Mouse (Mus musculus) large intestine, adult 2 months (tissue): ENCODE measurements around the gene Npnt. TPM values are rescaled to one million over a fixed set of nuclear protein-coding genes. Genes with fewer than 3 reads are reported as not detected.
A peak's percentile ranks its signal among the peaks of the same experiment; 100 is the strongest.

ENCODE experiments used
- DNase-seq: peaks from one replicate; pipeline ENCODE4 v3.0.0-alpha.2; 2012; ENCODE audit warnings: low read depth, low spot score
- WGBS: fragments of 180-500 bp; shearing (Covaris S2); methylation state at CpG from one replicate; pipeline ENCODE4 v1.1.7; 2018; 5-methylcytosine and 5-hydroxymethylcytosine counted together
- polyA plus RNA-seq: library from polyadenylated mRNA; depleted of rRNA; stranded (reverse); fragments of >200 nt; gene quantifications from 2 replicates; pipeline ENCODE4 v1.2.3, GENCODE M21; 2012; rRNA removed

Gene Npnt
- 11.8 and 28.4 TPM in 2 replicates for polyA plus RNA-seq

GRCm38 (mm10) chr3:132949791-132950528 is at the start of gene Npnt:
TSS of gene Npnt (minus strand) at chr3:132950291.
- under 1% methylated on average over 72 of the region's 82 CpGs for WGBS
- no peak for DNase-seq

GRCm38 (mm10) chr3:132996299-132996698 is 46.2 kb upstream of the Npnt start:
- no peak for DNase-seq
- 85% methylated on average over 9 of the region's 9 CpGs for WGBS

GRCm38 (mm10) chr3:132995904-132996267 is 45.8 kb upstream of the Npnt start:
- WGBS, result 71% methylated on average over 3 of the region's 3 CpGs
- no peak for DNase-seq

- WGBS, result 72% methylated on average over 7 of the region's 7 CpGs
- no peak for DNase-seq
Observed at GRCm38 (mm10) chr3:132995172-132995903, 45.2 kb upstream of the Npnt start.

GRCm38 (mm10) chr3:132986188-132986587 is 36.1 kb upstream of the Npnt start:
- WGBS, result 84% methylated on average over 5 of the region's 5 CpGs
- no peak for DNase-seq

- peak; percentile 14 for DNase-seq
Observed at GRCm38 (mm10) chr3:132983845-132984485, 33.9 kb upstream of the Npnt start.

GRCm38 (mm10) chr3:132981968-132982367 is 31.9 kb upstream of the Npnt start:
- WGBS, result 99% methylated on average over 2 of the region's 2 CpGs
- DNase-seq, result no peak

More at GRCm38 (mm10) chr3:132983845-132984485, 33.9 kb upstream of the Npnt start:
- 18% methylated on average over 4 of the region's 4 CpGs for WGBS

GRCm38 (mm10) chr3:132979781-132980461 is 29.8 kb upstream of the Npnt start:
- WGBS, result 96% methylated on average over 12 of the region's 12 CpGs
- no peak for DNase-seq

GRCm38 (mm10) chr3:132966255-132966654 is 16.2 kb upstream of the Npnt start:
- no peak for DNase-seq
- 63% methylated on average over 5 of the region's 5 CpGs for WGBS

- WGBS, result 62% methylated on average over 9 of the region's 9 CpGs
- DNase-seq, result no peak
Observed at GRCm38 (mm10) chr3:132964715-132965507, 14.8 kb upstream of the Npnt start.

GRCm38 (mm10) chr3:132962631-132963361 is 12.7 kb upstream of the Npnt start:
- WGBS, result 78% methylated on average over 7 of the region's 7 CpGs
- no peak for DNase-seq

- WGBS, result 17% methylated on average over 7 of the region's 7 CpGs
- no peak for DNase-seq
Observed at GRCm38 (mm10) chr3:132950529-132950880, 414 bp upstream of the Npnt start.

- 1% methylated on average over 22 of the region's 26 CpGs for WGBS
- DNase-seq, result no peak
Observed at GRCm38 (mm10) chr3:132949380-132949790, 706 bp downstream of the Npnt start.

GRCm38 (mm10) chr3:132948298-132948795 is 1.7 kb downstream of the Npnt start:
- 32% methylated on average over 7 of the region's 7 CpGs for WGBS
- no peak for DNase-seq

GRCm38 (mm10) chr3:132946086-132946485 is 4.0 kb downstream of the Npnt start:
- 88% methylated on average over 5 of the region's 5 CpGs for WGBS
- no peak for DNase-seq

- no peak for DNase-seq
- 47% methylated on average over 7 of the region's 7 CpGs for WGBS
Observed at GRCm38 (mm10) chr3:132945669-132946068, 4.4 kb downstream of the Npnt start.

GRCm38 (mm10) chr3:132944609-132945008 is 5.5 kb downstream of the Npnt start:
- DNase-seq, result no peak
- WGBS, result 81% methylated on average over 3 of the region's 3 CpGs

- WGBS, result 67% methylated on average over 7 of the region's 7 CpGs
Observed at GRCm38 (mm10) chr3:132944193-132944592, 5.9 kb downstream of the Npnt start.

More at GRCm38 (mm10) chr3:132944193-132944592, 5.9 kb downstream of the Npnt start:
- no peak for DNase-seq
